Mouse (Mus musculus) regulatory T cell (primary cell): ENCODE data around the gene Fkbpl.

ENCODE experiments used
- in situ Hi-C: fragments of 300-600 bp; cut with MboI, MseI; formaldehyde crosslinking; loops from one replicate; pipeline ENCODE4 v1.15.1; 2025; ENCODE audit warnings: high pct_unique_total_duplicates

Fkbpl gene

GRCm38 (mm10) chr17:34626062-34626772 lies 18.3 kb upstream of the Fkbpl start:
- in situ Hi-C loops, result no loop called here

GRCm38 (mm10) chr17:34626773-34627092 lies 17.8 kb upstream of the Fkbpl start:
- in situ Hi-C loops, result no loop called here

DNA sequence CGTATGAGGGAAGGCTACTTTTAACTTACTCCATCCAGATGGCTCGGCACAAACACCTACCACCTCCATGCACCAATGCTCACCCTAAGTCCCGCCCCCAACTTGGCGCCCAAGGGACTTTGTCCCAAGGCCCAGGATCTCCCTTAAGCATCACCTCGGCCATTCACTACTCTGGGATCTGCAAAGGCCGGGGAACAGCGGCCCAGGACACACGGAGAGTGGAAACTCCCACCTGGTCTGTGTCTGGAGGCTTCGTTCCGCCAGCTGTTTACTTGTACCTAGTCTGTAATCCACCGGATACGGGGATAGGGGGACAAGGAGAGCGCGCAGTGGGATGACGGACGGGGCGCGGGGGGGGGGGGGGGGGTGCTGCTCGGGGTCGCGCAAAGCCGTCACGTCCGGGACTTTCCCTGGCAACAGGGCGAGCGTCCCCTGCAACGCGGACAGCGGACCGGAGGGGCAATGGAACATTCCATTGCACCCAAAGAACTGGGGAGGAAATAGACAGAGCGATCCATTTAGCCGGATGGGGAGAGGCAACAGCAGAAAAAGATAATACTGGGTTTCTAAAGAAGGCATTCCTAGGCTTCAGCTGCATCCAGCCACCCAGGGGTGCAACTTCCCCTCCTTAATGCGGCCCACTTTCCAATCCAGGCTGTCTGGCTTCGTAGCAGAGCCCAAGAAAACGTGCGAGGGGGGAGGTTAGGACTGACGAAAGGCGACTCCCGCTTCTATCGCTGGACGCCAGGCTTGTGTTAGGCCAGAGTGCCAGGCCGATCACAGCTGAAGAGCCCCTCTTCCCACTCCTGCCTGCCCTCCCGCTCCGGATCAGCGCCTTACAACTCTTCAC lies 17.2 kb upstream of the Fkbpl start:
- in situ Hi-C loops, result no loop called here

GRCm38 (mm10) chr17:34627943-34628643 lies 16.5 kb upstream of the Fkbpl start, which contains the start of gene Ppt2:
Ppt2 (minus strand) TSS chr17:34628510.
- in situ Hi-C loops, result no loop called here

GRCm38 (mm10) chr17:34628644-34628967 lies 16.0 kb upstream of the Fkbpl start:
- in situ Hi-C loops, result no loop called here

DNA sequence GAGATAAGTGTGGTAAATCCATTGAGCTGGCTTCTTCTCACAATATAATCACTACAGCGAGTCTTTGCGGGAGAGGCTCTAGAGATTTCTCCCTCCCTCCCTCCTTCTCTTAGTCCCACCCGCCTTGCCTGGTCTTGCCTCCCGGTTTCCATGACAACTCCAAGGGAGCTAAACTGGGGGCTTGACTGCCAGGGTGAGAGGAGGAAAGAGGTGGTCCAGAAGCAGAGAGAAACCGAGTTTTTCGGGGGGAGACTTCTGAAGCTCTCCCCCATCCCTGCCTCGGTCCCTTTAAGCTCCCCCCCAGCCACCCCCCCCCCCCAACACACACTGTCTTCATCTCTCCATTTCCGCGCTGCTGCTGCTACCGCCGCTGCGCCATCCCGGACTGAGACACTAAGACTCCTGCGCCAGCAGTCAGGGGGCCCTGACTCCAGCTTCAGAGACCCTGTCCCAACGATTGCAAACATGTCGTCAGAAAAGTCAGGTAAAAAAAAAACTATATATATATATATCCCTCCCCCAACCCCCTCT lies 15.3 kb upstream of the Fkbpl start, which contains the start of gene Prrt1:
Gene Prrt1, plus strand, starts transcription at position 313 of the 531 bp plus-strand sequence.
- in situ Hi-C loops, result no loop called here

- in situ Hi-C loops, result no loop called here
These were observed 14.6 kb upstream of the Fkbpl start for GRCm38 (mm10) chr17:34629796-34630603.

DNA sequence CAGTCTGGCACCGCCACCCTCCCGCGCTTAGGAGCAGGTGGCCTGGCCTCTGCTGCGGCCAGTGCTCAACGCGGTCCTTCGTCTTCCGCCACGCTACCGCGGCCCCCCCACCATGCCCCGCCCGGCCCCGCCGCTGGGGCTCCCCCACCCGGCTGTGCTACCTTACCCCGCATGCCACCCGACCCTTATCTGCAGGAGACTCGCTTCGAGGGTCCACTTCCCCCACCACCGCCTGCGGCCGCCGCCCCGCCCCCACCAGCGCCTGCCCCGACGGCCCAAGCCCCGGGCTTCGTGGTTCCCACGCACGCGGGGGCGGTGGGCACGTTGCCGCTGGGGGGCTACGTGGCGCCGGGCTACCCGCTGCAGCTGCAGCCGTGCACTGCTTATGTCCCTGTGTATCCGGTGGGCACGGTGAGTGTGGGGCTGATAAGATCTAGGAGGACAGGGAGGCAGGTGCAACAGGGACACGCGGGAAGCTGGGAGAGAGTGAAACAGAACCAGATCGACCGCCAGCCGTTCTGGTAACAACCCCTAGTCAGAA lies 13.7 kb upstream of the Fkbpl start:
- in situ Hi-C loops, result no loop called here

- in situ Hi-C loops, result no loop called here
These were observed 12.9 kb upstream of the Fkbpl start for GRCm38 (mm10) chr17:34631647-34632046.

GRCm38 (mm10) chr17:34632261-34632691 lies 12.3 kb upstream of the Fkbpl start:
- in situ Hi-C loops, result no loop called here

DNA sequence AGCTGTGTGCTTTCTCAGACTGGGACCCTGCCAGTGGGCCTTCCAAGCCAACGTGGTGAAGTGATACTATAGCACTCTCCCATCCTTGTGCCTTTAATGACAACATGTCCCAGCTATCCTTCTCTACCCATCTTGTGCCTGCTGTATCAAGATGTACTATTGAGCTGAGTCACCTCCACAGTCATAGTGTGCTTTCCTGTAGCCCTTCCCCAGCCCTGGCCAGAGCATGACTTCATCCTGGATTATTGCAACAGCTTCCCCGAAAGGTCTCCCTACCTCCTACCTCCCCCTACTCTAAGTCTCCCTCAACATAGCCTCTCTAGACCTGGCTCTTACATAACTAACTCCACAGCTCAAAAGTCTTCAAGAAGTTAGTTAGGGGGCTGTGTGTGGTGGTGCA lies 8.9 kb upstream of the Fkbpl start:
- in situ Hi-C loops, result no loop called here

- in situ Hi-C loops, result no loop called here
These were observed 7.1 kb upstream of the Fkbpl start for GRCm38 (mm10) chr17:34637459-34637858.

DNA sequence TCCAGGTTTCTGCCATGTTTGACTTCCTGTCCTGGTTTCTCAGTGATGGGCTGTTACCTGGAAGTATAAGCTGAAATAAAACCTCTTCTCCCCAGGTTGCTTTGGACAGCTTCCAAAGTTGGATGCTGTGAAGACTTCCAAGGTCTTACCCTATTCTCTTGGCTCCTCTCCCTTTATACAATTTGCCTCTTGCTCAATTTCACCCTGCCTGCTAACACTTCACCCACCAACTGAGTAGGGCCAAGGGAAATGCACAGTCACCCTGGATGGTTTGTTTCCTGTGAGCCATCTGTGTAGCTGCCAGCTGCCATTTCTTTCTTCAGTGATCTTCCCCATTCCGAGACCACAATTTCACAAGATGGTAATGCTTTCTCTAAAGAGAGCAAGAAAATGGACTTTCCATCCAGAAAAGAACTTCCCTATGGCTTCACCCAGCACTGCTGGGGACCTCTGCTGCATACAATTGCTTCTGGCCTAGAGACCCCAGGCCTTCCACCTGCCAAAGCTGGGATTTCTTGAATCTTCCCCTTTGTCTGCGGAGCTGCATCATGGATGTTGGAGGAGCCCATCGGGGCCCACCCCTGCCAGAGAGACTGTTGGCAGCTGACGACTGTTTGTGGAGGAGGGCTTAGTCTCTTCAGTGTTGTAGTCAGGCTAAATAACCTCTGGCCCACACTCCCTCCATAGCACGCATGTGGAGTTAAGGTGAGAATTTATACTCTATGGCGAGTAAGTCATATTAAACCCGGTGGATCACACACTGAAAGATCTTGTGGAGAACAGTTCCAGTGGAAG lies 4.9 kb upstream of the Fkbpl start:
- in situ Hi-C loops, result loop anchor here (10.0 kb wide), 1 partner anchor 605 kb away; the partner anchor contains the start of genes Col11a2, Rxrb and Slc39a7

GRCm38 (mm10) chr17:34640778-34641601 lies 3.6 kb upstream of the Fkbpl start:
- in situ Hi-C loops, result loop anchor here (10.0 kb wide), 1 partner anchor 606 kb away; the partner anchor contains the start of genes Col11a2, Rxrb and Slc39a7

- in situ Hi-C loops, result loop anchor here (10.0 kb wide), 1 partner anchor 607 kb away; the partner anchor contains the start of genes Col11a2, Rxrb and Slc39a7
These were observed 2.6 kb upstream of the Fkbpl start for GRCm38 (mm10) chr17:34641945-34642344.

- in situ Hi-C loops, result loop anchor here (10.0 kb wide), 1 partner anchor 609 kb away; the partner anchor contains the start of genes Col11a2, Rxrb and Slc39a7
These were observed 1.2 kb upstream of the Fkbpl start for GRCm38 (mm10) chr17:34643379-34643778.

DNA sequence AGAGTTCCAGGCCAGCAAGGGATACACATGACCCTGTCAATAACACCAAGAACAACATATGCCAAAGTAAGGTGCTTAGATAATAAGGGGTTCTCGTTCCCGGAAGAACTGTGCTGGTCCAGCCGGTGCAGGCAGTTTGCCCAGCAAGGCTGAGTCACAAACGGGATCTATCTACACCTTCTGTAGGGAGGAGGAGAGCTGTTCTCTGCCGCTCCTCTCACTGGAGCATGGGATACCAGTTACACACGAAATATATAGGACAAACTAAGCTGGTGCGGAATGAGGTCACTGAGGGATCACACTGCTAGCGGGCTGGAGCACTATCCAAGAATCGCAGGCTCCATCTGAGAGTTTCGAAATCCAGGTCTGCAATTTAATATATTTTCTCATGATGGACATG lies 620 bp upstream of the Fkbpl start:
- in situ Hi-C loops, result loop anchor here (10.0 kb wide), 1 partner anchor 609 kb away; the partner anchor contains the start of genes Col11a2, Rxrb and Slc39a7

DNA sequence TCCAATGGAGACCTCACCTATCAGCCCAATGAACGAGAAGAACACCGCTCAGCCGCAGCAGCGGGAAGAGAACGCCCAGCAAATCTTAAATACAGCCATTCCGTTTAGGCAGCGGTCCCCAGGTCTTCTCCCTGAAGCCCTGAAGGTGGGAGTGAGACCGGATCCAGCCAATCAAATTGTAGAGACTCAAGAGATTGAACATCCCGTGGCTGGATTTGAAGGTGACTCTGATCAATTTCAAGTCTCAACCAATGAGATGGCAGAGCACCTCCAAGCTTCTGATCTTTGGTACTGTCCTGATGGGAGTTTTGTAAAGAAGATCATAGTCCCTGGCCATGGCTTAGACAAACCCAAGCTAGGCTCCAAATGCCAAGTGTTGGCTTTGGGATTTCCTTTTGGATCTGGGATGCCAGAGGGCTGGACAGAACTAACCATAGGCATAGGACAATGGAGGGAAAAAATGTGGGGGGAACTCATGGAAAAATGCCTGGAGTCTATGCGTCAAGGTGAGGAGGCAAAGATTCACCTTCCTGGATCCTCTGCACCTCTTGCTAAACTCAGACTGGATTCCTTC lies 779 bp downstream of the Fkbpl start:
- in situ Hi-C loops, result loop anchor here (10.0 kb wide), 1 partner anchor 611 kb away; the partner anchor contains the start of genes Col11a2, Rxrb and Slc39a7
